Mouse (Mus musculus) heart, adult 2 months (tissue): Measurements from ENCODE around the gene Bmpr1a.

Experiments
- CTCF ChIP-seq: fragments of 200-600 bp; IDR thresholded peaks from 2 replicates; pipeline ENCODE4 v1.8.1; 2022; ENCODE audit warnings: antibody characterized with exemption, mild to moderate bottlenecking, moderate library complexity
- POLR2A ChIP-seq: fragments of 200-500 bp; IDR thresholded peaks from 2 replicates; pipeline ENCODE4 v1.6.1; 2011; ENCODE audit warnings: mild to moderate bottlenecking, low read depth, low read length, control low read depth; ENCODE audit not compliant: insufficient read depth

DNA sequence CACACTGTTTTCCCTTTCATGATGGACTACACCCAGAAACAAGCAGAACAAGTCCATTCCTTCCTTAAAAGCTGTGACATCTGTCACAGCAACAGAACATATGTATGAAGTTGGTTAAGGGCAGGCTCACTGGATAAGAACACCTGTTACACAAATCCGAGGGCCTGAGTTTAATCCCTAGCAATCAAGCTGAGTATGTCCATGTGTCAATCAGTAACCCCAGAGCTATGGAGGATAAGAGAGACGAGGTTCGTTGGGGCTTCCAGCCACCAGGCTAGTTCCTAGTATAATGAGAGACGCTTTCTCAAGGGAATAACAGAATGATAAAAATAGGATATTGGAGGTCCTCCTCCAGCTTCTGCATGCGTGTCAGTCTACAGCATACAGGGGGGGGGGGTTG, 85.6 kb downstream of the Bmpr1a start:
- TF ChIP-seq CTCF (no peak), POLR2A (no peak)
